Mouse (Mus musculus) heart, embryonic 10.5 days (tissue): Measurements from ENCODE around the gene Zfp652. TPM values are rescaled to one million over a fixed set of nuclear protein-coding genes. Genes with fewer than 3 reads are reported as not detected.
A peak's percentile ranks its signal among the peaks of the same experiment; 100 is the strongest.

Source experiments
- DNase-seq: peaks from one replicate; pipeline ENCODE4 v3.0.0-alpha.2; 2017; ENCODE audit warnings: low spot score
- H3K27ac ChIP-seq: fragments of 300-500 bp; sonication (generic); 2 replicates; pipeline ENCODE4 v1.5.1; 2016; ENCODE audit warnings: mild to moderate bottlenecking
- H3K27me3 ChIP-seq: fragments of 300-500 bp; sonication (generic); 2 replicates; pipeline ENCODE4 v1.6.1; 2016; ENCODE audit warnings: mild to moderate bottlenecking; ENCODE audit not compliant: poor library complexity, insufficient read depth, severe bottlenecking
- H3K36me3 ChIP-seq: fragments of 300-500 bp; sonication (generic); 2 replicates; pipeline ENCODE4 v1.6.1; 2016; ENCODE audit warnings: mild to moderate bottlenecking, moderate library complexity
- H3K4me1 ChIP-seq: fragments of 300-500 bp; sonication (generic); 2 replicates; pipeline ENCODE4 v1.6.1; 2016; ENCODE audit warnings: mild to moderate bottlenecking
- H3K4me3 ChIP-seq: fragments of 300-500 bp; sonication (generic); 2 replicates; pipeline ENCODE4 v1.5.1; 2016; ENCODE audit warnings: mild to moderate bottlenecking, moderate library complexity
- H3K9me3 ChIP-seq: fragments of 300-500 bp; sonication (generic); 2 replicates; pipeline ENCODE4 v1.6.1; 2016; ENCODE audit warnings: mild to moderate bottlenecking, moderate library complexity
- WGBS: fragments of 180-500 bp; shearing (Covaris S2); methylation state at CpG from one replicate; pipeline ENCODE4 v1.1.7; 2016; 5-methylcytosine and 5-hydroxymethylcytosine counted together
- polyA plus RNA-seq: library from polyadenylated mRNA; unstranded; fragments of >200 nt; fragmentation: Nextera tagmentation; extraction: Ambion mirVana; gene quantifications from 2 replicates; pipeline ENCODE4 v1.2.1, GENCODE M21; 2016

Gene Zfp652
- polyA plus RNA-seq, 1 experiment from 2014 or later: 14.2 TPM

DNA sequence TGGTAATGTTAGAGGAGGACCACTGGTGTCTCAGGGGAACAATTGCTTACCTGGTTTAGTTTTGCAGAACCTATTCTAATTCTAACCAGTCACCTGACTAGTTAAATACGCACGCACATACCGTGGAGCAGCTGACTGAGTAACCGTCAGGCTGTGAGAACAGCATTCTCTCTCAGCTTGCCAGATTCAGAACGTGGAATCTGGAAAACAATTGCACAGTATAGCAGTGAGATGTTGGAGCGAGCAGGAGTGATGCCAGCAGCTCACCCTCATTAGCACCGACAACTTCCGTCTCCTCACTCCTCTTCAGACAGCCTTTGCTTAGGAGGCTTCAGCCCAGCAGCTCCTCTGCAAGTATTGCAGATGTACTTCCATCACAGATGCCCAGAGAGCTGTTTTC lies 3.7 kb downstream of the Zfp652 start:
- 71% methylated on average over 8 of the region's 8 CpGs for WGBS
- no peaks in the 10 kb centered on the region for H3K27me3 ChIP-seq
- DNase-seq: no peak
- no peak overlapping the region for H3K27ac ChIP-seq
- peaks cover 15% of the 10 kb centered on the region for H3K4me1 ChIP-seq
- H3K36me3 ChIP-seq: no peaks in the 10 kb centered on the region; the same call in 1 of the 2 replicates
- no peaks in the 10 kb centered on the region for H3K9me3 ChIP-seq
- H3K4me3 ChIP-seq: no peak overlapping the region

DNA sequence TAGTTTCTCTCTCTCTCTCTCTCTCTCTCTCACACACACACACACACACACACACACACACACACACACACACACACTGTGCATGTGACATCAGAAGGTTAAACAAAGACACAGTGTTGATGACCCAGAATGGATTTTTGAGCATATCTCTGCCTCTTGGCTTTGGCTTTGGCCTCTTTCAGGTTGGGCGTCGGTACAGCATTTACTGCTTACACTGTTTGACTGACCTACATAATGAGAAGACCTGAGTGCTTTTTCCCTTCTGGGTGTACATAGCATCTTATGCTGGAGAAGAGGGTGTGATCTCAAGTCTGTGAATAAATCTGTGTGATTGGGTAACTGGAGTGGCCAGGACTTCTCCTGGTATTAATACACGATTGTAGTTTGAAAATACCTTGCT lies 6.9 kb downstream of the Zfp652 start:
- Histone ChIP-seq H3K27ac (no peak overlapping the region), H3K27me3 (no peaks in the 10 kb centered on the region), H3K4me1 (peaks cover 8% of the 10 kb centered on the region), H3K9me3 (no peaks in the 10 kb centered on the region), H3K36me3 (no peaks in the 10 kb centered on the region; the same call in 1 of the 2 replicates), H3K4me3 (no peak overlapping the region)
- DNase-seq: no peak
- WGBS: 84% methylated on average over 3 of the region's 3 CpGs

DNA sequence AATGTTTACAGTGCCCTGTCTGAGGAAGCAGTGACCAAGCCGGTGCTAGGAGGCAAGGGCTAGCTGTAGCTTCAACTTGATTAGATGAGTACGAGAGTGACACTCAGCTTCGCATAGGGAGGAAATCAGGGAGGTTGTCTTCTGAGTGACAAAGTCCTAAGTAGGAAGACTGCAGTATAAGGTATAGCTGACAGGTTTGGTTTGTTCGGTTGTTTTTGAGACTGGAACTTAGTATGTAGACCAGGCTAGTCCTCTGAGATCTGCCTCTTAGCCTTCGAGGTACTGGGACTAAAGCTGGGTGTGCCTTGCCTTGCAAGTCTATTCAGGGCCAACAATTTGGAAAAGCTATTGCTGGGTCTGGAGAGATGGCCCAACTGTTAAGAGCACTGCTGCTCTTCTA lies 10.8 kb downstream of the Zfp652 start, which contains the start of gene B130006D01Rik:
Gene B130006D01Rik (plus strand): TSS at position 301 of the 400 bp plus-strand sequence.
- no peaks in the 10 kb centered on the region for H3K9me3 ChIP-seq
- peaks cover 5% of the 10 kb centered on the region; the same call in 1 of the 2 replicates for H3K4me1 ChIP-seq
- no peak within 1 kb of the TSS for H3K4me3 ChIP-seq
- WGBS: 88% methylated on average over 5 of the region's 5 CpGs
- no peaks in the 10 kb centered on the region; the same call in 1 of the 2 replicates for H3K36me3 ChIP-seq
- DNase-seq: no peak
- no peak within 1 kb of the TSS for H3K27ac ChIP-seq
- H3K27me3 ChIP-seq: no peaks in the 10 kb centered on the region

DNA sequence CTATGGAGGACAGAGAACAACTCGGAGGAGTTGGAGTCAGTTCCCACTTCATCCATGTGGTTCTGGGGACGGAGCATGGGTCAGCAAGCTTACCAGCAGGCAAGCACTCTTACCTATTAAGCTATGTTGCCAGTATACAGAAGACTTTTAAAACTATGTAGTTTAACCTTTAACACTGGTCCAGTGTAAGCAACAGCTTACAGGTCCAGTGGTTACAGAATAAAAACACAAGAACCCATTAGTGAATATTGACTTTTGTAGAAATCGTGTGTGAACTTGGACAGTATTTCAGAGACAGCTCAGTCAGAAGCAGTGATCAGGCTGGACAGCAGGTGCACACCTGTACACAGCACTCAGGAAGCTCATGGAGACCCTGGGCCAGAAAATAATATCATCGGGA lies 12.0 kb downstream of the Zfp652 start:
- Histone ChIP-seq H3K27me3 (no peaks in the 10 kb centered on the region), H3K27ac (no peak overlapping the region), H3K9me3 (no peaks in the 10 kb centered on the region), H3K36me3 (no peaks in the 10 kb centered on the region; the same call in 1 of the 2 replicates), H3K4me3 (no peak overlapping the region), H3K4me1 (peaks cover 5% of the 10 kb centered on the region; the same call in 1 of the 2 replicates)
- DNase-seq: no peak
- 86% methylated on average over 4 of the region's 4 CpGs for WGBS

DNA sequence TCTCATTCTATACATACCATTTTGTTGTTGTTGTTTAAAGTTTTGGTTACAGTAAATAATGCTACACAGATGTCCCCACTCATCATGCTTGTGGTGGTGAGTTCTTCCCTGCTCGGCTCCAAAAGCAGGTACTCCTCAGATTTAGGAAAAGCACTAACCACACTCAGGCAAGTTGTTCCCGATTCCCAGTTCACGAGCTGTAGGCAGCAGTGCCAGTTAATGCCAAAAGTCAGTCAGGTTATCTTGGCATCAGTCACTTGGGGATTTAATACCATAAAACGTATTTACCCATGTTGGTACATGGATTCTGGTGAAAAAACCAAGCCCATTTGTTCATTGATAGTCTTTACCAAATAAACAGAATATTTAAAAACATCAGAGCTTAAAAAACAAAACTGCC lies 13.7 kb downstream of the Zfp652 start:
- WGBS: 80% methylated on average over 4 of the region's 4 CpGs
- H3K9me3 ChIP-seq: no peaks in the 10 kb centered on the region
- no peak for DNase-seq
- no peaks in the 10 kb centered on the region for H3K27me3 ChIP-seq
- H3K36me3 ChIP-seq: no peaks in the 10 kb centered on the region
- peaks cover 5% of the 10 kb centered on the region; the same call in 1 of the 2 replicates for H3K4me1 ChIP-seq
- no peak overlapping the region for H3K4me3 ChIP-seq
- H3K27ac ChIP-seq: no peak overlapping the region

DNA sequence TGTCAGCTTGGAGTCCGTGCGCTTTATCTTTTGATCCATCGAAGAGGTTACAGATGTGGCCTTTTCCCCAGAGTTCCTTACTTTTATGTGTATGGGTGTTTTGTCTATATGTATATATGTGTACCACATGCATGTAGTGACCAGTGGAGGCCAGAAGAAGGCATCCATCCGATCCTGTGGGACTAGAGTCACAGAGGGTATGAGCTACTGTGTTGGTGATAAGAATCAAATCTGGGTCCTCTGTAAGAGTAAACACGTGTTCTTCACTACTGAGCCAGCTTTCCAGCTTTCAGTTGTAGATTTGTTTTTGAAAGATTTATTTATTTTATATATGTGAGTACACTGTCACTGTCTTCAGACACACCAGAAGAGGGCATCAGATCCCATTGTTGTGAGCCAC lies 15.5 kb downstream of the Zfp652 start:
- 88% methylated on average over 5 of the region's 5 CpGs for WGBS
- H3K27me3 ChIP-seq: no peaks in the 10 kb centered on the region
- no peak overlapping the region for H3K4me3 ChIP-seq
- no peaks in the 10 kb centered on the region for H3K9me3 ChIP-seq
- peaks cover 5% of the 10 kb centered on the region; the same call in 1 of the 2 replicates for H3K4me1 ChIP-seq
- H3K36me3 ChIP-seq: no peaks in the 10 kb centered on the region
- no peak for DNase-seq
- no peak overlapping the region for H3K27ac ChIP-seq

DNA sequence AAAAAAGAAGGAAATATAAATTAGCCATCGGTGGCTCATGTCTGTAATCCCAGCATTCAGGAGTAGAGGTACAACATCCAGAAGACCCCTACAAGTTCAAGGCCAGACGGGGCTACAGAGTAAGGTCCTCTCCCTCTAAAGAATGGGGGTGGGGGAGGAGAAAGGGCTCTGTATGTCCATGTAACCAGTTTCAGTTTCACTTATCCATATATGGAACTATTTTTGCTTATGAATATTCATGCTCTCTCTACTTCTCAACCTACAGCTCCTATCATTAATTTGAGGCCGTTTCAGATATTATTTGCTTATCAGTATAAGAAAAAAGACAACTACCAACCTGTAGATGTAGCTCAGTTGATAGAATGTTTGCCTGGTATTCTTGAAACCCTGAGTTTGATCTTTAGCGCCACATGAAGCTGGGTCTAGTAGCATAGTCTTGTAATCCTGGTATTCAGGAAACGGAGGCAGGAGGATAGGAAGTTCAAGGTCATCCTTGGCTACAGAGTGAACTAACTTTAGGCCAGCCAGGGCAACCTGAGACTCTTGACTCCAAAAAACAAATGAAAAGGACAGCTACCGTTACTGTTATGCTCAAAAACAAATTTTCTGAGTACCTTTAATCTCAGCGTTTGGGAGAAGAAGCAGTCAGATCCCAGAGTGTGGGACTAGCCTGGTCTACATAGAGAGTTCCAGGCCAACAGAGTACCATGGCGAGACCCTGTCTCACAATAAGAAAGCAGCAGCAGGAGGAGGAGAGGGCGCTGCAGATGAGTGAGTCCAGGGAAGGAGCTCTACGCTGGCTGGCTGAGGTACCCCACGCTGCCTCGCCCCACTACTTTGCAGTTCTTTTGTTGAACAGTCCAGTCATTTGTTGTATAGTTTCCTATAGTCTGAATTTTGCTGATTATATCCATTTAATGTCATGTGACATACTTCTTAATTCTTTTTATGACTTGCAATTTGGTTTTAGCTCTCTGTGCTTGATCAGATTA lies 16.7 kb downstream of the Zfp652 start:
- H3K36me3 ChIP-seq: no peaks in the 10 kb centered on the region
- no peak for DNase-seq
- H3K4me1 ChIP-seq: peaks cover 5% of the 10 kb centered on the region; the same call in 1 of the 2 replicates
- WGBS: 83% methylated on average over 12 of the region's 12 CpGs
- H3K9me3 ChIP-seq: no peaks in the 10 kb centered on the region
- H3K27me3 ChIP-seq: no peaks in the 10 kb centered on the region
- H3K27ac ChIP-seq: no peak overlapping the region
- no peak overlapping the region for H3K4me3 ChIP-seq

DNA sequence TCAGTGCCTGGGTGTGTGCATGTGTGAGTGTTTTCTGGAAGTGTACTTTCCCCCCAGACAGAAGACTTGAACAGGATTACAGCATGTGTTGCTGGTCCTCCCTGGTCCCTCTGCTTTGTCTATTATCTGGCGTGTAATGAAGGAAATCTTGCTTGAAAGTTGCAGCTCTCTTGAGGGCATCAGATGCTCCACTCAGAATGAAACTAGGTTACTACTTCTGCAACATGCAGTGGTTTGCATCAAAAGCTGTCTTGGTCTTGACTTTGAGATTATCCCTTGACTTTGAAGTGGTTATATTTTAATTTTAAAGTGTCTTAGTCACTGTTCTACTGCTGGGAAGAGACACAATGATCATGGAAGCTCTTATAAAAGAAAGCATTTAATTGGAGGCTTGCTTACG lies 22.0 kb downstream of the Zfp652 start:
- H3K4me1 ChIP-seq: peaks cover 5% of the 10 kb centered on the region

DNA sequence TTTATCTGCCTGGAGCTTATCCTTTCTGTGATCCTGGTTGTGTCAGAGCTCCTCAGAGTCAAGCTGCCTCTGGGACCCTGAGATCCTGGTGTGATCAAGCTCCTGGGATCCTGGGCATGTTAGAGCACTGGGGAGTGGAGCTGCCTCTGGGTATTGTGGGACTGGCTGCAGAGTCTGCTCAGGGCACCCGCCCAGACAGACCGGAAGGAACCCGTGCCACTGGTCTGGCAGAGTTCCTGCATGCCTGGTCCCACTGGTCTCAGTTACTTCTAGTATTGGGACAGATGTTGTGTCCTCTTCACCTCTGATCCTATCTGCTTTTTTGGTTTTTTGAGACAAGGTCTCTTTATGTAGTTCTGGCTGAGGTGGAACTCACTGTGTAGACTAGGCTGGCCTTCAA lies 25.3 kb downstream of the Zfp652 start:
- H3K9me3 ChIP-seq: no peaks in the 10 kb centered on the region
- H3K4me1 ChIP-seq: peaks cover 5% of the 10 kb centered on the region
- WGBS: 69% methylated on average over 3 of the region's 3 CpGs
- 0 out of 2 replicates have a peak, but pooled peaks cover 2% of the 10 kb centered on the region for H3K36me3 ChIP-seq
- no peak for DNase-seq
- no peak overlapping the region for H3K27ac ChIP-seq
- no peak overlapping the region for H3K4me3 ChIP-seq
- H3K27me3 ChIP-seq: no peaks in the 10 kb centered on the region

More for the DNA sequence above, 22.0 kb downstream of the Zfp652 start:
- H3K27ac ChIP-seq: no peak overlapping the region
- no peak for DNase-seq
- no peaks in the 10 kb centered on the region for H3K27me3 ChIP-seq
- H3K36me3 ChIP-seq: 0 out of 2 replicates have a peak, but pooled peaks cover 2% of the 10 kb centered on the region
- H3K9me3 ChIP-seq: no peaks in the 10 kb centered on the region
- H3K4me3 ChIP-seq: no peak overlapping the region
- whole genome bisulfite sequencing: 84% methylated on average over 2 of the region's 2 CpGs

DNA sequence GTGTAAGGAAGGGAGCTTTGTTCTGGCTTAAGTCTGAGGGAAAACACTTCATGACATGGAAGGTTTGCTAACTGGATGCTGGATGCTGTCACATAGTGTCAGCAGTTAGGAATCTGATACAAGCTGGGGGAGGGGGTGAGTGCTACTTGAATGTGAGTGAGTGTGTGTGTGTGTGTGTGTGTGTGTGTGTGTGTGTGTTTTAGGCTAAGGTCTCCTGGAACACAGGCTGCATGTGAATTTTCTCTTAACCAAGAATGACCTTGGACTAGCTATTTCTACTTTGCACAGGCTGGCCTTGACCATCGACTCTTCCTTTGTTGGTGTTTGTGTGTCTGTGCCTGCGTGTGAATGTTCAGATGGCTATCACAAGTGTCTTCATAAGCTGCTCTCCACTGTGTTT lies 32.0 kb downstream of the Zfp652 start:
- no peak overlapping the region for H3K4me3 ChIP-seq
- H3K4me1 ChIP-seq: peaks cover 6% of the 10 kb centered on the region; the same call in 1 of the 2 replicates
- peaks cover 19% of the 10 kb centered on the region for H3K36me3 ChIP-seq
- H3K27me3 ChIP-seq: no peaks in the 10 kb centered on the region
- WGBS: 89% methylated on average over 2 of the region's 2 CpGs
- no peaks in the 10 kb centered on the region for H3K9me3 ChIP-seq
- no peak for DNase-seq
- H3K27ac ChIP-seq: 0 out of 2 replicates have a peak overlapping the region, but pooled peaks have one; percentile 2

DNA sequence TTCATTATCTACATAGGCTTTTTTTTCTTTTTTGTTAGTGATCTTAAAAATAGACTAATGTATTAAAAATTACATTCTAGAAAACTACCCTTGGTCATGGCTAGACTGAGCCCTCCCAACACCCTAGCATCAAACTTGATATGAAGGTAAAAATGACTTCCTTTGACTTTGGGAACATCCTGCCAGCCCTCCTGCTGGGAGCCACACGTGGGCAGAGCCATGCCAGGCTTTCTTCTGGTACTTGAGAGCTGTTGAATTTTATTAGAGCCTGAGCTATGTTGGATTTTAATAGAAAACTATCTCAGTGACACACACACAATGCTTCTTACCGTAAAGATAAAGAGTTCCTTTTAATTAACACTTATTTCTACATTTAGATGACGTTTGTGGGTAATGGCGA lies 34.3 kb downstream of the Zfp652 start:
- no peak overlapping the region for H3K27ac ChIP-seq
- no peak for DNase-seq
- peaks cover 28% of the 10 kb centered on the region for H3K36me3 ChIP-seq
- 89% methylated on average over 4 of the region's 4 CpGs for WGBS
- no peaks in the 10 kb centered on the region for H3K27me3 ChIP-seq
- no peak overlapping the region for H3K4me3 ChIP-seq
- no peaks in the 10 kb centered on the region for H3K9me3 ChIP-seq
- H3K4me1 ChIP-seq: peaks cover 6% of the 10 kb centered on the region; the same call in 1 of the 2 replicates

DNA sequence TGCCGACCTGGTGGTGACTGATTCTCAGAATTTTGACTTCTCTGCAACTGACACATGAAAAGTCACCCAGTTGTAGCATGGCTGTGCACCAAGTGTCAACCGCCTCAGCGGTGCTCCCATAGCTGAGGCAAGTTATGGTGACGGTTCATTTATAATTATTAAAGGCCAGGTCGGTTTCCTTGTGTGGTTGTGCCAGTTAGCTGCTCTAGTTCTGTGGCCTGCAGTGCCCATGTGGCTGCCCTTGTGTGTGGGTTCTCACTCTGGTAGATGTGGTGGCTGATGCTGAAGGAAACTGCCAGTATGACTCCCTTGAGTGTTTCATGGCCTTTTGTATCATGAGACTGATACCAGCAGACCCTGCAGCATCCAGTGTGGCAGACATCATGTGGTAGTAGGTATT lies 35.9 kb downstream of the Zfp652 start:
- Histone ChIP-seq H3K9me3 (no peaks in the 10 kb centered on the region), H3K36me3 (peaks cover 31% of the 10 kb centered on the region), H3K27me3 (no peaks in the 10 kb centered on the region), H3K4me3 (no peak overlapping the region), H3K27ac (no peak overlapping the region), H3K4me1 (peaks cover 6% of the 10 kb centered on the region; the same call in 1 of the 2 replicates)
- 89% methylated on average over 5 of the region's 5 CpGs for WGBS
- DNase-seq: no peak

DNA sequence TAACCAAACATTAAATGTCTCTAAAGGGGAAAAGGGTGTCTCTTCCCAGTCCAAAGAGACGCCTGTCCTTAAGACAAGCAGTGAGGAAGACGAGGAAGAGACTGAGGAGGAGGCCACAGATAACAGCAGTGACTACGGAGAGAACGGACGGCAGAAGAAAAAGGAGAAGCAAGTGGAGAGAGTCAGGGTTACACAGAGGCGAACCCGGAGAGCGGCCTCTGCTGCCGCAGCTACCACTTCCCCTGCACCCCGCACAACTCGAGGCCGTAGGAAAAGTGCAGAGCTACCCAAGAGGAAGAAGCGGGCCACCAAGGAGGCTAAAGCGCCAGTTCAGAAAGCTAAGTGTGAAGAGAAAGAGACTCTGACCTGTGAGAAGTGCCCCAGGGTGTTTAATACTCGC lies 37.1 kb downstream of the Zfp652 start:
- no peak for DNase-seq
- Histone ChIP-seq H3K4me1 (no peaks in the 10 kb centered on the region), H3K36me3 (peaks cover 37% of the 10 kb centered on the region), H3K27ac (no peak overlapping the region), H3K4me3 (no peak overlapping the region), H3K27me3 (no peaks in the 10 kb centered on the region), H3K9me3 (no peaks in the 10 kb centered on the region)
- WGBS: 89% methylated on average over 15 of the region's 15 CpGs
